Mouse (Mus musculus) MEL (cell line): ENCODE measurements at regions not wholly inside any gene's neighbourhood (a gene's known extent, or its start where the extent isn't known, plus 50 kb on each side); places are given as distances from the start of the nearest gene placed in this dataset.

Experiments
- DNase-seq: peaks from one replicate; pipeline ENCODE4 v3.0.0; 2011; ENCODE audit warnings: low read depth, low spot score
- H3K27ac ChIP-seq: 2 replicates; pipeline ENCODE4 v1.5.1; 2012; ENCODE audit warnings: low read depth, mild to moderate bottlenecking, control low read depth, low read length, moderate library complexity; ENCODE audit not compliant: control insufficient read depth
- H3K27me3 ChIP-seq, 2 experiments: fragments of 150-350 bp in 1 of 2; sonication (generic) in 1 of 2; 2 replicates each; pipeline ENCODE4 v1.6.1; 2012; ENCODE audit warnings: low read length in 2 of 2, mild to moderate bottlenecking in 2 of 2, improper control_type of control experiment in 1 of 2, moderate library complexity in 1 of 2; ENCODE audit not compliant: insufficient read depth in 2 of 2, control insufficient read depth in 1 of 2
- H3K36me3 ChIP-seq, 2 experiments: 2 replicates each; pipeline ENCODE4 v1.6.1; 2012 to 2014; ENCODE audit warnings: low read length in 2 of 2, improper control_type of control experiment in 1 of 2, inconsistent platforms in 1 of 2, mild to moderate bottlenecking in 1 of 2; ENCODE audit not compliant: insufficient read depth in 2 of 2, control insufficient read depth in 1 of 2
- H3K4me1 ChIP-seq, 2 experiments: fragments of 150-350 bp in 1 of 2; sonication (generic) in 1 of 2; 2 replicates each; pipeline ENCODE4 v1.6.1; 2012; ENCODE audit warnings: low read length in 2 of 2, improper control_type of control experiment in 1 of 2, mild to moderate bottlenecking in 1 of 2; ENCODE audit not compliant: insufficient read depth in 2 of 2, control insufficient read depth in 1 of 2
- H3K4me3 ChIP-seq, 2 experiments: fragments of 150-350 bp in 1 of 2; sonication (generic) in 1 of 2; 2 replicates each; pipeline ENCODE4 v1.5.1; 2012; ENCODE audit warnings: low read depth in 2 of 2, low read length in 2 of 2, mild to moderate bottlenecking in 2 of 2, moderate library complexity in 2 of 2, control low read depth in 1 of 2, improper control_type of control experiment in 1 of 2; ENCODE audit not compliant: control insufficient read depth in 1 of 2, insufficient read depth in 1 of 2
- H3K79me2 ChIP-seq: 2 replicates; pipeline ENCODE4 v1.6.1; 2012; ENCODE audit warnings: mild to moderate bottlenecking, low read length, moderate library complexity; ENCODE audit not compliant: control insufficient read depth, poor library complexity, insufficient read depth
- H3K9ac ChIP-seq: 2 replicates; pipeline ENCODE4 v1.6.1; 2012; ENCODE audit warnings: low read depth, mild to moderate bottlenecking, control low read depth, low read length, moderate library complexity; ENCODE audit not compliant: control insufficient read depth, poor library complexity, severe bottlenecking
- H3K9me3 ChIP-seq: fragments of 150-350 bp; sonication (generic); replicated peaks from 2 replicates; pipeline ENCODE4 v1.6.1; 2012; ENCODE audit warnings: mild to moderate bottlenecking, low read length, improper control_type of control experiment, moderate library complexity; ENCODE audit not compliant: insufficient read depth
- CHD1 ChIP-seq: IDR thresholded peaks from 2 replicates; pipeline ENCODE4 v1.6.1; 2012; ENCODE audit warnings: low read depth, mild to moderate bottlenecking, inconsistent platforms, low read length, improper control_type of control experiment
- CHD2 ChIP-seq: IDR thresholded peaks from 2 replicates; pipeline ENCODE4 v1.6.1; 2011; ENCODE audit warnings: low read length, improper control_type of control experiment
- CTCF ChIP-seq, 3 experiments: IDR thresholded peaks in 2 of 3; conservative IDR thresholded peaks in 1 of 3; 2 replicates each; pipeline ENCODE4 v1.5.1; 2011 to 2012; ENCODE audit warnings: low read length in 3 of 3, low read depth in 2 of 3, mild to moderate bottlenecking in 2 of 3, improper control_type of control experiment in 1 of 3, inconsistent platforms in 1 of 3, mixed read lengths in 1 of 3, moderate library complexity in 1 of 3; ENCODE audit not compliant: control insufficient read depth in 1 of 3, insufficient read depth in 1 of 3, poor library complexity in 1 of 3, severe bottlenecking in 1 of 3
- E2F4 ChIP-seq: IDR thresholded peaks from 2 replicates; pipeline ENCODE4 v1.6.1; 2011; ENCODE audit warnings: low read depth, low read length, improper control_type of control experiment, borderline replicate concordance
- EP300 ChIP-seq, 2 experiments: IDR thresholded peaks; 2 replicates each; pipeline ENCODE4 v1.6.1; 2011; ENCODE audit warnings: improper control_type of control experiment in 2 of 2, low read length in 2 of 2, low read depth in 1 of 2, mild to moderate bottlenecking in 1 of 2
- ETS1 ChIP-seq: IDR thresholded peaks from 2 replicates; pipeline ENCODE4 v1.6.1; 2012; ENCODE audit warnings: low read depth, mild to moderate bottlenecking, inconsistent platforms, low read length, improper control_type of control experiment, moderate library complexity
- GABPA ChIP-seq: IDR thresholded peaks from 2 replicates; pipeline ENCODE4 v1.6.1; 2012; ENCODE audit warnings: low read depth, mild to moderate bottlenecking, inconsistent platforms, low read length, improper control_type of control experiment, moderate library complexity
- GATA1 ChIP-seq: IDR thresholded peaks from 2 replicates; pipeline ENCODE4 v1.6.1; 2011; ENCODE audit warnings: low read depth, low read length, improper control_type of control experiment
- HCFC1 ChIP-seq: IDR thresholded peaks from 2 replicates; pipeline ENCODE4 v1.6.1; 2012; ENCODE audit warnings: low read depth, mild to moderate bottlenecking, inconsistent platforms, low read length, improper control_type of control experiment, moderate library complexity
- JUND ChIP-seq: IDR thresholded peaks from 2 replicates; pipeline ENCODE4 v1.6.1; 2011; ENCODE audit warnings: low read depth, mild to moderate bottlenecking, improper control_type of control experiment, low read length
- KAT2A ChIP-seq: conservative IDR thresholded peaks from 2 replicates; pipeline ENCODE4 v1.6.1; 2012; ENCODE audit warnings: low read depth, low read length, improper control_type of control experiment, inconsistent platforms
- MAFK ChIP-seq: IDR thresholded peaks from 2 replicates; pipeline ENCODE4 v1.6.1; 2011; ENCODE audit warnings: low read depth, mild to moderate bottlenecking, low read length, improper control_type of control experiment, borderline replicate concordance
- MAZ ChIP-seq: IDR thresholded peaks from 2 replicates; pipeline ENCODE4 v1.6.1; 2012; ENCODE audit warnings: low read depth, mild to moderate bottlenecking, inconsistent platforms, low read length, improper control_type of control experiment
- MEF2A ChIP-seq: IDR thresholded peaks from 2 replicates; pipeline ENCODE4 v1.6.1; 2014; ENCODE audit warnings: low read depth, mild to moderate bottlenecking, inconsistent platforms, low read length, improper control_type of control experiment; ENCODE audit not compliant: poor library complexity, insufficient replicate concordance, severe bottlenecking; ENCODE audit errors: extremely low read depth
- MYB ChIP-seq: IDR thresholded peaks from 2 replicates; pipeline ENCODE4 v1.6.1; 2011; ENCODE audit warnings: mild to moderate bottlenecking, low read depth, low read length, improper control_type of control experiment
- MYC ChIP-seq: IDR thresholded peaks from 2 replicates; pipeline ENCODE4 v1.6.1; 2011; ENCODE audit warnings: low read depth, mild to moderate bottlenecking, low read length, improper control_type of control experiment, moderate library complexity
- NELFE ChIP-seq: IDR thresholded peaks from 2 replicates; pipeline ENCODE4 v1.6.1; 2011; ENCODE audit warnings: low read depth, low read length, improper control_type of control experiment
- NRF1 ChIP-seq: IDR thresholded peaks from 2 replicates; pipeline ENCODE4 v1.6.1; 2014; ENCODE audit warnings: low read depth, mild to moderate bottlenecking, inconsistent platforms, low read length, improper control_type of control experiment, moderate library complexity; ENCODE audit not compliant: poor library complexity, insufficient read depth, severe bottlenecking
- POLR2AphosphoS5 ChIP-seq: IDR thresholded peaks from 2 replicates; pipeline ENCODE4 v1.6.1; 2012; ENCODE audit warnings: low read depth, borderline replicate concordance, mild to moderate bottlenecking, inconsistent platforms, low read length, moderate library complexity, mixed read lengths
- RCOR1 ChIP-seq: IDR thresholded peaks from 2 replicates; pipeline ENCODE4 v1.6.1; 2012; ENCODE audit warnings: low read depth, mild to moderate bottlenecking, inconsistent platforms, low read length, improper control_type of control experiment
- SIN3A ChIP-seq: IDR thresholded peaks from 2 replicates; pipeline ENCODE4 v1.6.1; 2012; ENCODE audit warnings: low read length, improper control_type of control experiment, inconsistent platforms
- SMC3 ChIP-seq: IDR thresholded peaks from 2 replicates; pipeline ENCODE4 v1.6.1; 2011; ENCODE audit warnings: low read depth, low read length, improper control_type of control experiment
- TAL1 ChIP-seq: IDR thresholded peaks from 2 replicates; pipeline ENCODE4 v1.6.1; 2012; ENCODE audit warnings: mild to moderate bottlenecking, inconsistent platforms, low read length, moderate library complexity, mixed read lengths
- TCF12 ChIP-seq: IDR thresholded peaks from 2 replicates; pipeline ENCODE4 v1.6.1; 2014; ENCODE audit warnings: low read depth, mild to moderate bottlenecking, inconsistent platforms, low read length, improper control_type of control experiment, moderate library complexity
- USF1 ChIP-seq: IDR thresholded peaks from 2 replicates; pipeline ENCODE4 v1.6.1; 2014; ENCODE audit warnings: low read depth, mild to moderate bottlenecking, inconsistent platforms, low read length, improper control_type of control experiment, moderate library complexity
- USF2 ChIP-seq, 2 experiments: IDR thresholded peaks; 2 replicates each; pipeline ENCODE4 v1.6.1; 2011 to 2012; ENCODE audit warnings: improper control_type of control experiment in 2 of 2, low read length in 2 of 2, borderline replicate concordance in 1 of 2, inconsistent platforms in 1 of 2, low read depth in 1 of 2, mild to moderate bottlenecking in 1 of 2; ENCODE audit not compliant: insufficient read depth in 1 of 2
- ZC3H11A ChIP-seq: IDR thresholded peaks from 2 replicates; pipeline ENCODE4 v1.6.1; 2012; ENCODE audit warnings: low read depth, mild to moderate bottlenecking, inconsistent platforms, low read length, improper control_type of control experiment
- ZMIZ1 ChIP-seq: IDR thresholded peaks from 2 replicates; pipeline ENCODE4 v1.6.1; 2012; ENCODE audit warnings: low read depth, mild to moderate bottlenecking, inconsistent platforms, low read length, improper control_type of control experiment, moderate library complexity
- ZNF384 ChIP-seq: IDR thresholded peaks from 2 replicates; pipeline ENCODE4 v1.6.1; 2012; ENCODE audit warnings: low read depth, mild to moderate bottlenecking, inconsistent platforms, low read length, improper control_type of control experiment

GRCm38 (mm10) chr16:30179504-30179976 is 87.8 kb downstream of the Cpn2 start (continued):
- TF ChIP-seq ZMIZ1 (peak; percentile 63; the same call in 1 of the 2 replicates), GABPA (no peak), MYB (peak; percentile 96), GATA1 (peak; percentile 91), CTCF (IDR thresholded peaks at IDR 0.05 in 2 of 3, conservative IDR thresholded peaks at IDR 0.05 in 1 of 3; ENCODE audit: control insufficient read depth in 1 of 3, insufficient read depth in 1 of 3, low read depth in 2 of 3, low read length in 3 of 3, poor library complexity in 1 of 3, severe bottlenecking in 1 of 3) (no peak), JUND (no peak), MAZ (peak; percentile 88), ZNF384 (no peak), TAL1 (no peak), POLR2AphosphoS5 (no peak), KAT2A (no peak; the same call in 1 of the 2 replicates), MEF2A (no peak), SIN3A (peak; percentile 95), E2F4 (no peak), RCOR1 (peak; percentile 80), TCF12 (peak; percentile 96), MAFK (peak; percentile 63), SMC3 (no peak), ETS1 (peak; percentile 91), MYC (peak; percentile 58; the same call in 1 of the 2 replicates), EP300 (IDR thresholded peaks at IDR 0.05; ENCODE audit: low read depth in 1 of 2, low read length in 2 of 2) (peak; percentile 96 to 99), USF1 (no peak), NELFE (no peak)

DNA sequence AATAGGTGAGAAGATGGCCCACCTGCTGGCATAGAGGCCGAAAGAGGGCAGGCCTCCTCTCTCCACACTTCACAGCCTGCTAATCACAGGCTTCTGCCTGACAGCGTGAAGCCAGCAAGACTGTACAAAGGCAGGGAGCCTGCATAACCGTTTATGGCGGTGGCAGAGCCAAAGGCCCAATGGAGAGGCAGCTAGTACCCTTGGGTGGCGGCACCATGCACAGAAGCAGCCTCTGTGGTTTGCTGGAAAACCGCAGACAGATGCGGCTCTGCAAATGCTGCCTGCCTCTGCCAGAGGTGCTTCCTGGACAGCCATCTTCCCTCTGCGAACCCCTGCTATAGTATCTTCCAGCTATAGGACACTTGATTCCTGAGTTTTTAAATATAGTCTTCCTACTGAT is 86.2 kb downstream of the Cpn2 start:
- H3K4me3 ChIP-seq = no peak overlapping the region
- no peak overlapping the region for H3K9ac ChIP-seq
- peaks cover 0 to 30% of the 10 kb centered on the region in 2 experiments; a peak in 2 of 4 replicates for H3K36me3 ChIP-seq
- H3K27ac ChIP-seq = peak overlapping the region; percentile 24; the same call in 1 of the 2 replicates
- TF ChIP-seq ETS1 (no peak), USF2 (IDR thresholded peaks at IDR 0.05; ENCODE audit: borderline replicate concordance in 1 of 2, insufficient read depth in 1 of 2, low read depth in 1 of 2, low read length in 2 of 2) (no peak), SMC3 (no peak), ZC3H11A (no peak), CHD1 (no peak), NRF1 (no peak), CHD2 (no peak), HCFC1 (no peak), GATA1 (no peak), GABPA (no peak), JUND (no peak), E2F4 (no peak)
- no peaks in the 10 kb centered on the region for H3K27me3 ChIP-seq
- no peaks in the 10 kb centered on the region for H3K79me2 ChIP-seq
- DNase-seq = no peak
- peaks cover 23 to 38% of the 10 kb centered on the region in 2 experiments for H3K4me1 ChIP-seq
- H3K9me3 ChIP-seq = no peaks in the 10 kb centered on the region
